Mouse (Mus musculus): ENCODE measurements around the gene Hes3. TPM values are rescaled to one million over a fixed set of nuclear protein-coding genes. Genes with fewer than 3 reads are reported as not detected.

Gene Hes3
- polyA plus RNA-seq, 1 experiment, result not detected

- Histone ChIP-seq H3K4me3 (replicated peaks; ENCODE audit: control insufficient read depth, low read depth, low read length) (no peak overlapping the region), H3K4me1 (ENCODE audit: control insufficient read depth, insufficient read depth, low read length) (no peaks in the 10 kb centered on the region), H3K27ac (ENCODE audit: control insufficient read depth, insufficient read depth, low read depth, low read length, poor library complexity) (no peak overlapping the region)
- TF ChIP-seq POLR2A (IDR thresholded peaks at IDR 0.05; ENCODE audit: borderline replicate concordance, control insufficient read depth, low read depth, low read length) (no peak), CTCF (IDR thresholded peaks at IDR 0.05; ENCODE audit: control insufficient read depth, insufficient read depth, low read length) (no peak)
- 84% methylated on average over 7 of the region's 7 CpGs for WGBS
These were observed 19.5 kb downstream of the Hes3 start for GRCm38 (mm10) chr4:152272006-152272405.

GRCm38 (mm10) chr4:152271334-152271733, 20.1 kb downstream of the Hes3 start:
- no peak overlapping the region for H3K4me3 ChIP-seq (replicated peaks; ENCODE audit: control insufficient read depth, low read depth, low read length)
- WGBS, result 91% methylated on average over 11 of the region's 11 CpGs
- no peak overlapping the region for H3K27ac ChIP-seq (ENCODE audit: control insufficient read depth, insufficient read depth, low read depth, low read length, poor library complexity)
- no peaks in the 10 kb centered on the region for H3K4me1 ChIP-seq (ENCODE audit: control insufficient read depth, insufficient read depth, low read length)
- TF ChIP-seq POLR2A (IDR thresholded peaks at IDR 0.05; ENCODE audit: borderline replicate concordance, control insufficient read depth, low read depth, low read length) (no peak), CTCF (IDR thresholded peaks at IDR 0.05; ENCODE audit: control insufficient read depth, insufficient read depth, low read length) (no peak)

GRCm38 (mm10) chr4:152270599-152270998, 20.9 kb downstream of the Hes3 start:
- WGBS, result 86% methylated on average over 9 of the region's 9 CpGs
- H3K27ac ChIP-seq (ENCODE audit: control insufficient read depth, insufficient read depth, low read depth, low read length, poor library complexity), result no peak overlapping the region
- H3K4me3 ChIP-seq (replicated peaks; ENCODE audit: control insufficient read depth, low read depth, low read length), result no peak overlapping the region
- no peaks in the 10 kb centered on the region for H3K4me1 ChIP-seq (ENCODE audit: control insufficient read depth, insufficient read depth, low read length)
- TF ChIP-seq POLR2A (IDR thresholded peaks at IDR 0.05; ENCODE audit: borderline replicate concordance, control insufficient read depth, low read depth, low read length), result no peak
- TF ChIP-seq CTCF (IDR thresholded peaks at IDR 0.05; ENCODE audit: control insufficient read depth, insufficient read depth, low read length), result no peak

GRCm38 (mm10) chr4:152269967-152270366, 21.5 kb downstream of the Hes3 start:
- 86% methylated on average over 13 of the region's 13 CpGs for WGBS
- TF ChIP-seq CTCF (IDR thresholded peaks at IDR 0.05; ENCODE audit: control insufficient read depth, insufficient read depth, low read length), result no peak
- no peak for TF ChIP-seq POLR2A (IDR thresholded peaks at IDR 0.05; ENCODE audit: borderline replicate concordance, control insufficient read depth, low read depth, low read length)
- Histone ChIP-seq H3K4me1 (ENCODE audit: control insufficient read depth, insufficient read depth, low read length) (no peaks in the 10 kb centered on the region), H3K4me3 (replicated peaks; ENCODE audit: control insufficient read depth, low read depth, low read length) (no peak overlapping the region), H3K27ac (ENCODE audit: control insufficient read depth, insufficient read depth, low read depth, low read length, poor library complexity) (no peak overlapping the region)

GRCm38 (mm10) chr4:152267748-152268369, 23.6 kb downstream of the Hes3 start:
- Histone ChIP-seq H3K27ac (ENCODE audit: control insufficient read depth, insufficient read depth, low read depth, low read length, poor library complexity) (no peak overlapping the region), H3K4me1 (ENCODE audit: control insufficient read depth, insufficient read depth, low read length) (no peaks in the 10 kb centered on the region), H3K4me3 (replicated peaks; ENCODE audit: control insufficient read depth, low read depth, low read length) (no peak overlapping the region)
- 76% methylated on average over 13 of the region's 13 CpGs for WGBS
- TF ChIP-seq POLR2A (IDR thresholded peaks at IDR 0.05; ENCODE audit: borderline replicate concordance, control insufficient read depth, low read depth, low read length) (no peak), CTCF (IDR thresholded peaks at IDR 0.05; ENCODE audit: control insufficient read depth, insufficient read depth, low read length) (no peak)

- 78% methylated on average over 10 of the region's 10 CpGs for WGBS
- H3K27ac ChIP-seq (ENCODE audit: control insufficient read depth, insufficient read depth, low read depth, low read length, poor library complexity), result no peak overlapping the region
- H3K4me3 ChIP-seq (replicated peaks; ENCODE audit: control insufficient read depth, low read depth, low read length), result no peak overlapping the region
- no peak for TF ChIP-seq POLR2A (IDR thresholded peaks at IDR 0.05; ENCODE audit: borderline replicate concordance, control insufficient read depth, low read depth, low read length)
- TF ChIP-seq CTCF (IDR thresholded peaks at IDR 0.05; ENCODE audit: control insufficient read depth, insufficient read depth, low read length), result no peak
- H3K4me1 ChIP-seq (ENCODE audit: control insufficient read depth, insufficient read depth, low read length), result no peaks in the 10 kb centered on the region
These were observed 25.1 kb downstream of the Hes3 start for GRCm38 (mm10) chr4:152266236-152266895.

- no peak overlapping the region for H3K27ac ChIP-seq (ENCODE audit: control insufficient read depth, insufficient read depth, low read depth, low read length, poor library complexity)
- H3K4me1 ChIP-seq (ENCODE audit: control insufficient read depth, insufficient read depth, low read length), result no peaks in the 10 kb centered on the region
- TF ChIP-seq POLR2A (IDR thresholded peaks at IDR 0.05; ENCODE audit: borderline replicate concordance, control insufficient read depth, low read depth, low read length) (no peak), CTCF (IDR thresholded peaks at IDR 0.05; ENCODE audit: control insufficient read depth, insufficient read depth, low read length) (no peak)
- WGBS, result 79% methylated on average over 5 of the region's 5 CpGs
- H3K4me3 ChIP-seq (replicated peaks; ENCODE audit: control insufficient read depth, low read depth, low read length), result no peak overlapping the region
These were observed 25.7 kb downstream of the Hes3 start for GRCm38 (mm10) chr4:152265791-152266190.

- H3K4me1 ChIP-seq (ENCODE audit: control insufficient read depth, insufficient read depth, low read length), result no peaks in the 10 kb centered on the region
- no peak overlapping the region for H3K4me3 ChIP-seq (replicated peaks; ENCODE audit: control insufficient read depth, low read depth, low read length)
- no peak overlapping the region for H3K27ac ChIP-seq (ENCODE audit: control insufficient read depth, insufficient read depth, low read depth, low read length, poor library complexity)
- TF ChIP-seq POLR2A (IDR thresholded peaks at IDR 0.05; ENCODE audit: borderline replicate concordance, control insufficient read depth, low read depth, low read length), result no peak
- TF ChIP-seq CTCF (IDR thresholded peaks at IDR 0.05; ENCODE audit: control insufficient read depth, insufficient read depth, low read length), result peak; percentile 34; the same call in 1 of the 2 replicates
- 88% methylated on average over 9 of the region's 9 CpGs for WGBS
These were observed 26.4 kb downstream of the Hes3 start for GRCm38 (mm10) chr4:152264867-152265568.

All from bone marrow, adult 2 months (tissue).